Mouse (Mus musculus) kidney, adult 2 months (tissue): ENCODE measurements at regions not wholly inside any gene's neighbourhood (a gene's known extent, or its start where the extent isn't known, plus 50 kb on each side); places are given as distances from the start of the nearest gene placed in this dataset.
A peak's percentile ranks its signal among the peaks of the same experiment; 100 is the strongest.

Source experiments
- DNase-seq: peaks from one replicate; pipeline ENCODE4 v3.0.0; 2021
- H3K27ac ChIP-seq: fragments of 200-500 bp; 2 replicates; pipeline ENCODE4 v1.5.1; 2012; ENCODE audit warnings: low read depth, low read length, control low read depth, inconsistent platforms; ENCODE audit not compliant: insufficient read depth
- H3K27me3 ChIP-seq: fragments of 200-500 bp; replicated peaks from 2 replicates; pipeline ENCODE4 v1.6.1; 2012; ENCODE audit warnings: mild to moderate bottlenecking, moderate library complexity, low read length, inconsistent platforms; ENCODE audit not compliant: control insufficient read depth, insufficient read depth
- H3K36me3 ChIP-seq: fragments of 200-500 bp; 2 replicates; pipeline ENCODE4 v1.6.1; 2012; ENCODE audit warnings: mild to moderate bottlenecking, moderate library complexity, low read length, inconsistent platforms; ENCODE audit not compliant: control insufficient read depth, insufficient read depth
- H3K4me1 ChIP-seq: fragments of 200-500 bp; 2 replicates; pipeline ENCODE4 v1.6.1; 2011; ENCODE audit warnings: low read length; ENCODE audit not compliant: control insufficient read depth, insufficient read depth
- H3K4me3 ChIP-seq: fragments of 200-500 bp; 2 replicates; pipeline ENCODE4 v1.5.1; 2011; ENCODE audit warnings: mild to moderate bottlenecking, low read depth, low read length, control low read depth; ENCODE audit not compliant: insufficient read depth
- CTCF ChIP-seq: fragments of 200-500 bp; conservative IDR thresholded peaks from 2 replicates; pipeline ENCODE4 v1.5.1; 2011; ENCODE audit warnings: low read depth, mild to moderate bottlenecking, control low read depth, low read length, moderate library complexity, mixed read lengths; ENCODE audit not compliant: insufficient read depth, insufficient read length
- POLR2A ChIP-seq: fragments of 200-500 bp; IDR thresholded peaks from one replicate; pipeline ENCODE4 v1.6.1; 2011; ENCODE audit warnings: low read depth, low read length, control low read depth
- WGBS: fragments of 180-500 bp; shearing (Covaris S2); methylation state at CpG from one replicate; pipeline ENCODE4 v1.1.7; 2018; 5-methylcytosine and 5-hydroxymethylcytosine counted together

DNA sequence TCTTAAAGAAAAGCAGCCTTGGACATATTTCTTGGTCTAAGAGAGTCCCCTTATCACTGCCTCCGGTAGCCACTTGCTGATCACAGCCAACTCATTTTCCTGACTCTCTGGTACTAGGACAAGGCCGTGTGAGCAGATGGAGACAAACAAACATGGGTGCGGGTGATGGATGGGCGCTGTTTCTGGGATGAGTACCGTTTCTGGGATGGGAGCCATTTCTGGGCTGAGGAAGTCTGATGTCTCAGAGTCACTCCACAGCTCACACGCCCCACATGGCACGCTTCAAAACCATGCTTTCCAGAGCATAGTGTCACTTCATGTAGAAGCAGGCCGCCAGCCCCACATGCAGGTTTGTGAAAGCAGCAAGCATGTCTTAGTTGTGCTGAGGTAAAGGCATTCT lies 225.6 kb upstream of the Cxcl12 start:
- TF ChIP-seq POLR2A (no peak), CTCF (no peak)
- H3K4me3 ChIP-seq = no peak overlapping the region
- WGBS = 88% methylated on average over 8 of the region's 8 CpGs
- H3K27ac ChIP-seq = no peak overlapping the region
- no peaks in the 10 kb centered on the region for H3K36me3 ChIP-seq
- no peaks in the 10 kb centered on the region for H3K4me1 ChIP-seq
- DNase-seq = no peak
- no peaks in the 10 kb centered on the region for H3K27me3 ChIP-seq

DNA sequence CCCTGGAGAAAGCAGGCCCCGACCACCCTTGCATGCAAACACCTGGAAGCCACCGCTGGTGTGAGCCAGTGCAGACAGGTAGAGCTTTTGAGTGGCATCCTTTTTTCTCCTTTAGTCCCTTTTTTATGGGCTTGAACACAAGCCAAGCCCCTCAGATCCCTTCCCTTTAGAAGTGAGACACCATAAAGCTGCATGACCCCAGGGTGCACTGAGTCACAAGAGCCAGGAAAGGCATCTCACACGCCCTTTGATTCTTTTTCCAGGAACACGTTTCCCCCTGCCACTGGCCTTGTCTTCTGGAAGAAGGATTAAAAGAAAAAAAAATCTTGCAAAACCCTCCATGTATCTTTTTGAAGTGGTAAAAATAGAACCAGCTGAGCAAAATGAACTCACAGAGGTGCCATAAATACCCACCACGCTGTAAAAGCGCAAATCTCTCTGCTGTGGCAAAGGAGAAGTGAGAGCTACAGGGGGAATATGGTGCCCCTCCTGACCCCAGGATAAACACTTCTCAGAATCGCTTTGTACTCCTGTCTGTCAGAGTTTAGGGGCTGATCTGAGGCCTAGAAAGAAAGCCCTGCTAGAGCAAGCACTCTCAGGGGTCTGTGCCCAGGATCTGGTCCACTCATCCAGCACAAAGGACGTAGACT lies 222.1 kb upstream of the Cxcl12 start:
- no peaks in the 10 kb centered on the region for H3K36me3 ChIP-seq
- no peaks in the 10 kb centered on the region for H3K27me3 ChIP-seq
- no peak overlapping the region for H3K27ac ChIP-seq
- TF ChIP-seq CTCF = no peak
- TF ChIP-seq POLR2A = no peak
- no peak overlapping the region for H3K4me3 ChIP-seq
- no peak for DNase-seq
- H3K4me1 ChIP-seq = no peaks in the 10 kb centered on the region
- 43% methylated on average over 8 of the region's 8 CpGs for WGBS

DNA sequence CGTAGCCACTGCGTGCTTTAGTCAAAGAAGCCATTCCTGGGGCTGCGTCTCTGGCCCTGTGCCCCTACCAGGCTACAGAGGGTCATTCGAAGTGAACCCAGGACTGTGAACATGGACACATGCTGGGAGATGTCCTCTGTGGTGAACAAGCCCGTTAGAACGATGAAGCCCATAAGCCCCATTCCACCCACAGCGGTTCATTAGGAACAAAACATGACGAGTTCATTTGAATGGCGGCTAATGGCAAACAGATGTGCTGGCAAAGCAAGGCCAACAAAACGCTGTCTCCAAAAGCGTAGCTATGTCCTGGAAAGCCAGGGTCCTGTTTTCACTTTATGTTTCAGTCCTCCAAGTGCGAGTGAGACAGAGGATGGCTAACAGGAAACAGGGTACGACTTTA lies 208.7 kb upstream of the Cxcl12 start:
- no peaks in the 10 kb centered on the region for H3K27me3 ChIP-seq
- DNase-seq = no peak
- no peak overlapping the region for H3K27ac ChIP-seq
- 86% methylated on average over 13 of the region's 13 CpGs for WGBS
- TF ChIP-seq CTCF = no peak
- TF ChIP-seq POLR2A = no peak
- no peak overlapping the region for H3K4me3 ChIP-seq
- H3K4me1 ChIP-seq = no peaks in the 10 kb centered on the region
- H3K36me3 ChIP-seq = no peaks in the 10 kb centered on the region

DNA sequence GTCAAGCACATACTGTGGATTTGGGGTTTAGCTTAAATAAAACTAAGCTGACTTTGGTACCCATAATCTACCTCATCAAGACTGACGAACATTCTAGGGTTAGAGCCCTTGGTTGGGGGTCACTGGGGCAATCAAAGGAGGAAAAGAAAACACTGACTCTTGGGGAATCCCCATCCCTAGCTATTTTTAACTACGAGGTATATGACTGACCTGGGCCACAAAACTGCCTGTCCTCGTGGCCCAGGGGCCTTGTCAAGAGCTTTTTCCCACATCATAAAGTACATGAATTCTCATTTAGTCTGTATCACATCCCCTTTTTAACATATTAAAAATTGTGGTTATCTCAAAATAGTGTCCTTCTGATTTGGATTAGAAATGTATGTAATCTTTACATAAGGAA lies 207.7 kb upstream of the Cxcl12 start:
- Histone ChIP-seq H3K27ac (no peak overlapping the region), H3K4me1 (no peaks in the 10 kb centered on the region), H3K36me3 (no peaks in the 10 kb centered on the region), H3K27me3 (no peaks in the 10 kb centered on the region), H3K4me3 (no peak overlapping the region)
- no peak for DNase-seq
- TF ChIP-seq POLR2A (no peak), CTCF (no peak)
- 61% methylated on average over 3 of the region's 3 CpGs for WGBS

DNA sequence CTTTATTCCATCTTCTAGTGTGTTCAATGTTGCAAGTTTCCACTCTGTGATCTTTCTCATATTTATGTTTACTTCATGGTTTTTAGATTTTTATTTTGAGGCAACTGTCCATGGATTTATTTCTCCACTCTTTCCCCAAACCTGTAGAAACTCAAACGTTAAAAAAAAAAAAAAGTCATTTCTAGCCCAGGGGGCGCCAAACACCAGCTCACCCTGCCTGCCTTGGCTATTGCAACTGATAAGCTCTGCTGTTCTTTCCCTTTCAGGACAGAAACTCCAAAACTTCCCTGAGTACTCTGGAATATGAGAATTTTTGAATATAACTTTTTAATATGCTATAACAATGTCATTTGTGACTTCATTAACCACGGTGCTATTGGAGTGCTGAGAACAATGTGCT lies 201.9 kb upstream of the Cxcl12 start:
- DNase-seq = peak; percentile 10
- no peaks in the 10 kb centered on the region for H3K27me3 ChIP-seq
- H3K27ac ChIP-seq = no peak overlapping the region
- no peak overlapping the region for H3K4me3 ChIP-seq
- H3K36me3 ChIP-seq = no peaks in the 10 kb centered on the region
- 26% methylated on average over 3 of the region's 3 CpGs for WGBS
- H3K4me1 ChIP-seq = no peaks in the 10 kb centered on the region
- no peak for TF ChIP-seq POLR2A
- TF ChIP-seq CTCF = peak; percentile 59

DNA sequence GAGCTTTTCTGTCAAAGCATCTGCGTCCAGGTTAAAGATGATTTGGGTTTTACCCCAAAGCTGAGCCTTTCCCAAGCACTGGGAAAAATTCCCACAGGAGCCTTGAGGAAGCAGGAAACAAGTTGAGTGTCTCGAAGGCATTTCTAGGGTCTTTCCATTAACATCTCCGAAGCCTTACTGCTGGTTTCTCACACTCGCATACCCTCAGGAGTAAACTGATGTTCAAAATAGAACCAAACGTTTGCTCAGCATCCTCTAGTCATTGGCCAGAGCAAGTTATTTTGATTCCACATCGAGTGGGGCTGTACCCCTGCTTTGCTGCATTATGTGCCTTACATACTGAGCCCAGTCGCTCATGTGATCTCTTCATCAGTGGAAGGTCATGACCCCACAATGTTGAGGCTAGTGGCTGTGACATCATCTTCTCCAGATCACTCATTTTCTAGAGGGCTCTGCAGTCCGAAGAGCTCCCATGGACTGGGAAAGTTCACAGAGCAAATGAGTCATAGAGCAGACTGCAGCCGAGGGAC lies 198.9 kb upstream of the Cxcl12 start:
- no peaks in the 10 kb centered on the region for H3K36me3 ChIP-seq
- H3K4me1 ChIP-seq = no peaks in the 10 kb centered on the region
- no peaks in the 10 kb centered on the region for H3K27me3 ChIP-seq
- TF ChIP-seq POLR2A (no peak), CTCF (no peak)
- H3K4me3 ChIP-seq = no peak overlapping the region
- no peak overlapping the region for H3K27ac ChIP-seq
- no peak for DNase-seq
- WGBS = 64% methylated on average over 9 of the region's 9 CpGs

DNA sequence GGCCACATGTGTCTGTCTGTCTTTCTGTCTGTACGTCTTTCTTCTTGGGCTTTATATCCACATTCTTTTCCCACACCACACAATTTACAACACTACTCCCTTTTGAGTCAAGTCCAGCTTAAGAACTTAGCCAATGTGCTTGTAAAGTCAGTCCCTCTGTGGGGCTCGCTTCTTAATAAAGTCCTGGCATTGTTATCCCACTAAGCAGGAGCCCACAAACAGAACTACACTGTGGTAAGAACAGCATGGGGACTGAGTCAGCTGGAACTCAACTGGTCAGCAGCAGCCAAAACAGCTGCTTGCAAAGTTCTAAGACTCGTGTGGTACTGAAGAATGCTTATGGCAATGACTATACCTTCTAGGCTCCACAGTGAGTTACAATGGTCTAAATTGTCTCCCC lies 193.5 kb upstream of the Cxcl12 start:
- H3K4me1 ChIP-seq = no peaks in the 10 kb centered on the region
- no peak overlapping the region for H3K4me3 ChIP-seq
- H3K36me3 ChIP-seq = no peaks in the 10 kb centered on the region
- DNase-seq = no peak
- WGBS = 86% methylated on average over 3 of the region's 3 CpGs
- no peaks in the 10 kb centered on the region for H3K27me3 ChIP-seq
- no peak for TF ChIP-seq POLR2A
- TF ChIP-seq CTCF = no peak
- no peak overlapping the region for H3K27ac ChIP-seq
